8 mouse cellular contexts compared by ENCODE assay signal in the genomic region with DNA sequence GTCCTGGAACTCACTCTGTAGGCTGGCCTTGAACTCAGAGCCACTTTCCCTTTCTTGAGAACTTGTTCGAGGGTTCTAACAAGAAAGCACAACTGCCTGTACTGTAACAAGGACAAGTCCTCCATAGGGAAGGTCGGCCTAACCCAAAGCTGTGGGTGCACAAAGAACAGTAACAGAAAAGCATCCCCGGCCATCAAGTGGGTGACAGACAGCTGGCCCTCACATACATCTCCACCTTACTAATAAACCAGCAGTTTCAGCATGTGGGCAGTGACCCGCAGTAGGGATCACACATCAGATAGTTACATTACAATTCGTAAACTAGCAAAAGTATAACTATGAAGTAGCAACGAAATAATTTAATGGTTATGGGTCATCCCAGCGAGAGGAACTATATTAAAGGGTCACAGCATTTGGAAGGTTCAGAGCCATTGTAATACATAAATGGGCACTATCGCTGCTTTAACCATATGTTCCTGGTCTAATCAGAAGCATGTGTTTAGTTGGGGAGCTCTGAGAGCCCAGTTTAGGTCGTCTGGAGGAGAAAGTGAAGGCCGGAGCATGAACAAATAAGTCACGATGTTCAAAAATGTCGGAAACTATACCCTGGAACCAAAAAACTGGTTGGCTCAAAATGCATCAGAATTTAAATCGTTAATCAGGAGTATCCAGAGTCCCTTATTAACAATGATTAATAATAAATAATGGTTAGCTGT. TPM values are rescaled to one million over a fixed set of nuclear protein-coding genes. Genes with fewer than 3 reads are reported as not detected.
DNase-seq lines count a peak whose midpoint lies in the region; ATAC-seq and TF ChIP-seq lines count a peak whose summit lies in the region.

No protein-coding gene starts in this region.

- H3K9ac ChIP-seq in heart, embryonic 11.5 days (ENCODE audit: low read depth, low read length) = peak overlapping the region; percentile 88
- peak overlapping the region; percentile 85 for H3K9ac ChIP-seq in forebrain, embryonic 16.5 days (replicated peaks; ENCODE audit: low read depth, low read length)
- peak overlapping the region; percentile 81 for H3K9ac ChIP-seq in liver, embryonic 15.5 days

- H3K36me3 ChIP-seq in heart, embryonic 11.5 days (ENCODE audit: control insufficient read depth, insufficient read depth, low read length) = peaks cover 17% of the 10 kb centered on the region
- H3K36me3 ChIP-seq in G1E (replicated peaks) = peaks cover 28% of the 10 kb centered on the region
- peaks cover 18% of the 10 kb centered on the region for H3K36me3 ChIP-seq in forebrain, embryonic 16.5 days (ENCODE audit: control insufficient read depth, insufficient read depth)
- peaks cover 21% of the 10 kb centered on the region for H3K36me3 ChIP-seq in liver, embryonic 15.5 days (replicated peaks)

- peak overlapping the region; percentile 74 for H3K4me3 ChIP-seq in heart, embryonic 11.5 days (ENCODE audit: low read depth, low read length)
- peak overlapping the region; percentile 94 for H3K4me3 ChIP-seq in G1E (ENCODE audit: low read depth, low read length)
- H3K4me3 ChIP-seq in forebrain, embryonic 16.5 days (replicated peaks; ENCODE audit: low read length) = peak overlapping the region; percentile 80
- peak overlapping the region; percentile 82 for H3K4me3 ChIP-seq in liver, embryonic 15.5 days (replicated peaks)

- no peak overlapping the region for H3K27ac ChIP-seq in heart, embryonic 11.5 days (ENCODE audit: low read depth, low read length)
- H3K27ac ChIP-seq in forebrain, embryonic 16.5 days (ENCODE audit: low read length) = peak overlapping the region; percentile 63
- no peak overlapping the region for H3K27ac ChIP-seq in liver, embryonic 15.5 days (replicated peaks)

- no peak for DNase-seq in heart, postnatal 25 days (ENCODE audit: low spot score)
- no peak for DNase-seq in G1E (ENCODE audit: low spot score)
- no peak for DNase-seq in lung, postnatal 14 days

- H3K4me2 ChIP-seq in heart, embryonic 11.5 days = peak overlapping the region; percentile 66
- H3K4me2 ChIP-seq in forebrain, embryonic 16.5 days (ENCODE audit: low read length) = peak overlapping the region; percentile 83
- H3K4me2 ChIP-seq in liver, embryonic 15.5 days = peak overlapping the region; percentile 80

- no peaks in the 10 kb centered on the region for H3K9me3 ChIP-seq in heart, embryonic 11.5 days (replicated peaks; ENCODE audit: control insufficient read depth, low read length)
- H3K9me3 ChIP-seq in G1E (replicated peaks) = no peaks in the 10 kb centered on the region
- H3K9me3 ChIP-seq in forebrain, embryonic 16.5 days (ENCODE audit: control insufficient read depth, low read length) = no peaks in the 10 kb centered on the region
- H3K9me3 ChIP-seq in liver, embryonic 15.5 days (replicated peaks) = no peaks in the 10 kb centered on the region

- intact Hi-C loops in heart, postnatal 25 days (cut with DNase I) = no loop called here

- 36% methylated on average over 13 of the region's 13 CpGs for WGBS in heart, embryonic 11.5 days (ENCODE audit: insufficient replicate concordance)
- WGBS in forebrain, embryonic 16.5 days = 32% methylated on average over 13 of the region's 13 CpGs
- WGBS in liver, embryonic 15.5 days (ENCODE audit: insufficient replicate concordance) = 37% methylated on average over 13 of the region's 13 CpGs

- ATAC-seq in heart, embryonic 11.5 days (replicated peaks; ENCODE audit: insufficient number of reproducible peaks, low FRiP score, low TSS enrichment) = no peak
- no peak for ATAC-seq in G1E (ENCODE audit: extremely low read depth, insufficient number of reproducible peaks, low FRiP score, poor library complexity, severe bottlenecking)
- peak; percentile 30 for ATAC-seq in forebrain, embryonic 16.5 days
- no peak for ATAC-seq in liver, embryonic 15.5 days (ENCODE audit: insufficient read depth)
- ATAC-seq in megakaryocyte-erythroid progenitor cell, adult 5-6 weeks (replicated peaks; ENCODE audit: low FRiP score, low TSS enrichment, poor library complexity, severe bottlenecking) = no peak
- ATAC-seq in erythroid progenitor cell, adult 5-6 weeks (replicated peaks; ENCODE audit: low FRiP score, poor library complexity, severe bottlenecking) = no peak

- no peak for TF ChIP-seq CTCF in G1E (IDR thresholded peaks at IDR 0.05; ENCODE audit: low read depth, low read length)

- peaks cover 5% of the 10 kb centered on the region; the same call in 1 of the 2 replicates for H3K4me1 ChIP-seq in heart, embryonic 11.5 days (ENCODE audit: control insufficient read depth, insufficient read depth, low read length)
- peaks cover 32% of the 10 kb centered on the region for H3K4me1 ChIP-seq in G1E (ENCODE audit: insufficient read depth, low read depth, low read length)
- peaks cover 15% of the 10 kb centered on the region for H3K4me1 ChIP-seq in forebrain, embryonic 16.5 days (replicated peaks; ENCODE audit: control insufficient read depth, insufficient read depth, low read length)
- H3K4me1 ChIP-seq in liver, embryonic 15.5 days (replicated peaks) = peaks cover 26% of the 10 kb centered on the region

- no peaks in the 10 kb centered on the region for H3K27me3 ChIP-seq in heart, embryonic 11.5 days (ENCODE audit: control insufficient read depth, insufficient read depth, low read length)
- H3K27me3 ChIP-seq in G1E (ENCODE audit: insufficient read depth, low read length) = peaks cover 4% of the 10 kb centered on the region
- H3K27me3 ChIP-seq in forebrain, embryonic 16.5 days (replicated peaks; ENCODE audit: control insufficient read depth, insufficient read depth, low read length) = no peaks in the 10 kb centered on the region
- no peaks in the 10 kb centered on the region for H3K27me3 ChIP-seq in liver, embryonic 15.5 days

RNA-seq across cellular contexts. Expression of gene Tubgcp5, which starts 0.6 kb away (rescaled TPM):
- 16.9 and 22.5 TPM in 2 replicates for polyA plus RNA-seq in heart, embryonic 11.5 days (2014; fragmentation: Nextera tagmentation; extraction: Ambion mirVana)
- 10 to 100 TPM; 10.6 to 11.0 TPM for total RNA-seq in heart, postnatal 25 days (2021)
- total RNA-seq in G1E (2014; fragmentation: Nextera tagmentation) = 44.1 and 53.4 TPM in 2 replicates
- total RNA-seq in G1E (2017) = 45.6 and 51.6 TPM in 2 replicates
- 1.6 and 2.6 TPM in 2 replicates for polyA plus RNA-seq in G1E (2012)
- 36.0 and 39.2 TPM in 2 replicates for polyA plus RNA-seq in forebrain, embryonic 16.5 days (2015; fragmentation: Nextera tagmentation; extraction: Ambion mirVana)
- 6.4 and 6.5 TPM in 2 replicates for polyA plus RNA-seq in liver, embryonic 15.5 days (2015; fragmentation: Nextera tagmentation; extraction: Ambion mirVana)
- 34.9 and 43.8 TPM in 2 replicates for total RNA-seq in megakaryocyte-erythroid progenitor cell, adult 5-6 weeks (2014; fragmentation: Nextera tagmentation)
- total RNA-seq in megakaryocyte-erythroid progenitor cell, adult 5-6 weeks (2017) = 32.7 and 55.7 TPM in 2 replicates
- total RNA-seq in erythroid progenitor cell, adult 5-6 weeks (2015; ENCODE audit: low replicate concordance) = 14.7 and 24.5 TPM in 2 replicates
- 14.5 and 17.3 TPM in 2 replicates for total RNA-seq in erythroid progenitor cell, adult 5-6 weeks (2017; ENCODE audit: low replicate concordance)

RNA-seq across cellular contexts. Expression of gene Siglech, which starts 25.4 kb away (rescaled TPM):
- polyA plus RNA-seq in heart, embryonic 11.5 days (2014; fragmentation: Nextera tagmentation; extraction: Ambion mirVana) = 0.11 TPM in 1 of 2 replicates, not detected in the other
- under 1 TPM; 0.16 to 0.31 TPM for total RNA-seq in heart, postnatal 25 days (2021)
- total RNA-seq in G1E (2014; fragmentation: Nextera tagmentation) = not detected in 2 replicates
- total RNA-seq in G1E (2017) = 0.06 and 0.16 TPM in 2 replicates
- polyA plus RNA-seq in G1E (2012) = not detected in 2 replicates
- 2.2 and 2.7 TPM in 2 replicates for polyA plus RNA-seq in forebrain, embryonic 16.5 days (2015; fragmentation: Nextera tagmentation; extraction: Ambion mirVana)
- 0.46 and 0.62 TPM in 2 replicates for polyA plus RNA-seq in liver, embryonic 15.5 days (2015; fragmentation: Nextera tagmentation; extraction: Ambion mirVana)
- not detected in 2 replicates for total RNA-seq in megakaryocyte-erythroid progenitor cell, adult 5-6 weeks (2014; fragmentation: Nextera tagmentation)
- 0.15 TPM in 1 of 2 replicates, not detected in the other for total RNA-seq in megakaryocyte-erythroid progenitor cell, adult 5-6 weeks (2017)
- total RNA-seq in erythroid progenitor cell, adult 5-6 weeks (2015; ENCODE audit: low replicate concordance) = not detected in 2 replicates
- 1.1 TPM in 1 of 2 replicates, not detected in the other for total RNA-seq in erythroid progenitor cell, adult 5-6 weeks (2017; ENCODE audit: low replicate concordance)

RNA-seq across cellular contexts. Expression of gene Cyfip1, which starts 48.2 kb away (rescaled TPM):
- polyA plus RNA-seq in heart, embryonic 11.5 days (2014; fragmentation: Nextera tagmentation; extraction: Ambion mirVana) = 55.4 and 64.8 TPM in 2 replicates
- total RNA-seq in heart, postnatal 25 days (2021) = 10 to 100 TPM; 37.3 to 42.1 TPM
- total RNA-seq in G1E (2014; fragmentation: Nextera tagmentation) (45.4 and 70.8 TPM in 2 replicates), G1E (2017) (53.8 and 60.7 TPM in 2 replicates)
- polyA plus RNA-seq in G1E (2012) = 27.2 and 39.0 TPM in 2 replicates
- polyA plus RNA-seq in forebrain, embryonic 16.5 days (2015; fragmentation: Nextera tagmentation; extraction: Ambion mirVana) = 62.1 and 71.9 TPM in 2 replicates
- polyA plus RNA-seq in liver, embryonic 15.5 days (2015; fragmentation: Nextera tagmentation; extraction: Ambion mirVana) = 15.5 and 16.4 TPM in 2 replicates
- total RNA-seq in megakaryocyte-erythroid progenitor cell, adult 5-6 weeks (2014; fragmentation: Nextera tagmentation) = 21.4 and 42.4 TPM in 2 replicates
- total RNA-seq in megakaryocyte-erythroid progenitor cell, adult 5-6 weeks (2017) = 20.4 and 58.9 TPM in 2 replicates
- total RNA-seq in erythroid progenitor cell, adult 5-6 weeks (2015; ENCODE audit: low replicate concordance) = 10.5 and 11.9 TPM in 2 replicates
- 6.5 and 8.3 TPM in 2 replicates for total RNA-seq in erythroid progenitor cell, adult 5-6 weeks (2017; ENCODE audit: low replicate concordance)
